Mouse (Mus musculus) naive thymus-derived CD4-positive, alpha-beta T cell, adult 2 months (primary cell): ENCODE data around the gene Cdr2l.

Experiments used
- DNase-seq: peaks from one replicate; pipeline ENCODE4 v3.0.0-alpha.2; 2011; ENCODE audit warnings: low read depth

The Cdr2l gene

DNA sequence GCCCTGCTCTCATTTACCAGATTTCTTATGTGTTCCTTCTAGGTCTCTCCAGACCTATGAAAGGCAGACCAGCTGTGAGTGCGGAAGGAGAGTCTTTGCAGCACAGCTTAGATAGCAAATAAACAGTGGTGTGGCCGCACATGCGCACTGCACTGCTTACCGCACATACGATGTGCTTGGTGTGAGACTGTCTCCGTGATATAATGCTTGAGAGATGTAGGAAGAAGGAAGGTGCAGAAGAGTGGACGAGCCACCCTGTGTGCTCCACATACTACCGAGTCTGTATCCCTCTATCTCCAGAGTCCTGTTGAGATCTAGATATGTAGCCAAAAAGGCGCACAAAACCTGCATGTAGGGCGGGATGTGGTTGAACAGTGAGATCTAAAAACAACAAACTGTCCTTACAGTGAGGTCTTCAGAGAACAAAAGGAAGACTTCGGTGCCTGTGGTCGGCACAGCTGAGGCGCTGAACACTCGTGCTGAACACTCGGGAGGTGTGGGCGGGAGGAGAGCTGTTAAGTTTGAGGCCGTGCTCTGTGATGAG lies 25.2 kb downstream of the Cdr2l start:
- DNase-seq = peak; percentile 92

DNA sequence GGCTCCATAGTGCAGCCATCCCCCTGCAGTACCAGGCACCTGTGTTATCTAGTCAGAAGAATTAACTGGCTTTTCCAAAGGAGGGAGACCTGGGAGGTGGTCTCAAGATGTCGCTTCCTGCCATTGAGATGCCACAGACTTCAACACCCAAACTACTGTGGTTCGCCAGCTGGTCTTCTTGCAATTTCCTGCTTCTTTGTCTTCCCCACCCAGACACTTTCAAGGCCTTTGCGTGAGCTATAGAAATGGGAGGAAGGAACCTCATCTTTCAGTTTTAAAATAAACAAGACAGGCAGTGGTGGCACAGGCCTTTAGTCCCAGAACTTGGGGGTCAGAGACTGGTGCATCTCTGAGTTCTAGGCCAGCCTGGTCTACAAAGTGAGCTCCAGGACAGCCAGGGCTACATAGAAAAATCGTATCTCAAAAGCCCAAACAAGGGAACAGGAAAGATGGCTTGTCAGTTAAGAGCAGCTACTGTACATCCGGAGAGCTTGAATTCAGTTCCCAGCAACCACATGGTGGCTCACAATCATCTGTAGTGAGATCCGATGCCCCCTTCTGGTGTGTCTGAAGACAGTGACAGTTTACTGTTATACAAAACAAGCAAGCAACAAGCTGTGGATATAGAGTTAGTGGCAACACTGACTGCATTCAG lies 26.7 kb downstream of the Cdr2l start:
- DNase-seq = peak; percentile 75

DNA sequence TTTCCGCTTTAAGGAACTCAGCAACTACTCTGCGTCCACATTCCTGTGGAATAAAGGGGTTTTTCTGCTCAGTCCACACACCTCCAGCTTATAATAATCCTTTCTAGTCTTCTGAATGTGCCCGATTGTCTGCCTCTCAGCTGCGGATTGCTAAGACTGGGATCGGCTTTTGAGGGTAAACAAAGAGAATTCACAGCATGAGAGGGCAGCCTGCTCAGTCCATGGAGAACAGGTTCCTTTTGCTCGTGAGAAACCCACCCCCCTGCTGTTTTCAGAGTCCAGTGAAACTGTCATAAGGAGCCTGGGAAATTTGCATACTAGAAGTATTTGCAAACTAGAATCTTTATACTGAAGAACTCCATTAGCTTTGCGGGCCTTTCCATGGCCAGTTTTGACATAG lies 27.8 kb downstream of the Cdr2l start:
- no peak for DNase-seq

DNA sequence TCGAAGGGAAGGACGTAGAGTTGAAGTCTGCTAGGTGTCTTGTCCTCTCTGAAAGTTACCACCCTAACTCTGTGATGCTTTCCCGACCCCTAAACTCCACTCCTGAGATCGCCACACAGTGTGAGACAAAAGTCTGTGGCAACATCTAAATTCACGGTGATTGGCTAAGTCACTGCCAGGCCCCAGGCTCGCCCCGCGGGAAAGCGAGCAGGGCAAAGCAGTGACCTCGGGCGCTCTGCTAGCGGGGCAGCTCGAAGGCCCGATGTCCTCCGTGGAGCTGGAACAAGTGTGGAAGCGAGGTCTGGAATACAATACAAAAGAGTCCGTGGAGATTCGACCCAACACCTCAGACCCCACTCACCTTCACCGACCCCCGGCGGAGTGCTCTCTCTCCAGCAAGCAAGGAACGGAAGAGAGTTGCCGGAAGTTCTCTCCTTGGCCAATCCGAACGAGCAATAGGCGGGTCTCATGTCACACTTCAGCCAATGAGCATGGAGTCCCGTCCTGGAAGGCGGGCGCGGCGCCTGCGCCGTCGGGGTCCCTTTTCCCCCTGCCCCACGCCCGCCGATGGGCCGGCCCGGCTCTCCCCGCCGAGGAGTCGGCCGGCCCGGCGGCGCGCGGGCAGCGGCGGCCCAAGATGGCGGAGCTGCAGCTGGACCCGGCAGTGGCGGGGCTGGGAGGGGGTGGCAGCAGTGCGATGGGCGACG lies 38.0 kb downstream of the Cdr2l start, which contains the start of the genes Atp5h and Kctd2:
TSS of gene Atp5h (minus strand) at position 432 of the 707 bp plus-strand sequence.
TSS of gene Kctd2 (plus strand) at position 598 of the 707 bp plus-strand sequence.
- DNase-seq = peak; percentile 96

DNA sequence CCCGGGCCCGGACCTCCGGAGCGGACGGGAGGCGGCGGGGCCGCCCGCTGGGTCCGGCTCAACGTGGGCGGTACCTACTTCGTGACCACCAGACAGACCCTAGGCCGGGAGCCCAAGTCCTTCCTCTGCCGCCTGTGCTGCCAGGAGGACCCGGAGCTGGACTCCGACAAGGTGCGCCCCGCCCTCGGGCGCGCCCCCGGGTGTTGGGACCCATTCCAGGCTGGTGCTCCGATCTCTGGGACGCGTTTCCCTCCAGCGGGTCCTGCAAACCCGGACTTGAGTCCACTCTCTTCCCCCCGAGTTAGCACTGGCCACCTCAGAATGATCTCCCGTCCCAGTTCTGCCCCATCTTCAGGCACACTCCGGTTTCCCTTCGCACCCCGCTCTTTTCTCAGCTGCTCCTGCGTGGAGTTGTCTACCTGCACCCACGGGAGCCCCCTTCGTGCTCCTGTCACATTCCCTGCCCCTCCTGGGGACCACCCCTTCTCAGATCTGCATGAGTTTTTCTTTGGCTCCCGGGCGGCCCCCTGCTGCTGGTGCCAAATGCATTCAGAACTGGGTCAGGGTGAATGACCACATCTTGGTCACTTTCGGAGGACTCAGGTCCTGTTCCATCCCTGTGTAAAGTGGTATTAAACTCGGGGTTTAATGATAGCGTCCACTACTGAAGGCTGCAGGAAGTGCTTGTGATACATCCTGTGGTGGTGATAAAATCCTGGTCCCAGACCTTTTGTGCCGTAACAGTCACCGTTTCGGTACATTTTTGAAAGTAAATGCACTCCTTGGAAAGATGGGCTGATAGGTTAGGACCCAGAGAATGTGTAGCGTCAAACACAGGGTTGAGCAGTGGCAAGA lies 38.8 kb downstream of the Cdr2l start:
- peak; percentile 54 for DNase-seq

DNA sequence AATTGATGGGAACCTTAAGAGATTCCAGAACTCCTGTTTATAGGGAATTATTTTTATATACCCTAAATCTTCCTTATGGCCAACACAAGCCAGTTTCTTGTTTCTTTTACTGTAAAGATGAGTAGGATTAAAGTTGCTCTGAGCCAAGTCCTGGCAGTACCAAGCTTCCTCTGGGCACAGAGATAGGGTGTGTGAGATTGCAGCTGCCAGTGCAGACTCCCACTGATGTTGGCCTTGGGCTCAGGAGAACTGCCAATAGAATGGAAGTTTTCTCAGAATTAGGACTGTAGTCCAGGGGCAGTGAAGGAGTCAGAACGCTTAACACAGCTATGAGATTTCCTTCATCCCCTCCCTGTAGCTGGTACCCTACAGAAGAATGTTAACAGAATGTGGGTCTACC lies 39.6 kb downstream of the Cdr2l start:
- DNase-seq = no peak

DNA sequence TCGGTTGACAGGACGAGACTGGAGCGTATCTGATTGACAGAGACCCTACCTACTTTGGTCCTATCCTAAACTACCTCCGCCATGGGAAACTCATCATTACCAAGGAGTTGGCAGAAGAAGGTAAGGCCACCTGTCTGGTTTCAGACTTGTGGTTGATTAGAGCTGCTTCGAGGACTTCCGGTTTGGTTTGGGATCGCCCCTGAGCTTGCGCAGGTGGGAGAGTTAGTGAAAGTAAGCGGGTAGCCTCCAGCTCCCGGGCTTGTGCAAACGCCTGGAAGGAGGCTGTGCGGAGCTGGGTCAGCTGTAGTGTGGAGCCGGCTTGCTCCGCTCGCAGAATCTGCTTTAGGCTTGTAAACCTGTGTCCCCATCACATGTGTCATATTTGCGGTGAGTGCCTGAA lies 40.3 kb downstream of the Cdr2l start:
- DNase-seq = no peak

DNA sequence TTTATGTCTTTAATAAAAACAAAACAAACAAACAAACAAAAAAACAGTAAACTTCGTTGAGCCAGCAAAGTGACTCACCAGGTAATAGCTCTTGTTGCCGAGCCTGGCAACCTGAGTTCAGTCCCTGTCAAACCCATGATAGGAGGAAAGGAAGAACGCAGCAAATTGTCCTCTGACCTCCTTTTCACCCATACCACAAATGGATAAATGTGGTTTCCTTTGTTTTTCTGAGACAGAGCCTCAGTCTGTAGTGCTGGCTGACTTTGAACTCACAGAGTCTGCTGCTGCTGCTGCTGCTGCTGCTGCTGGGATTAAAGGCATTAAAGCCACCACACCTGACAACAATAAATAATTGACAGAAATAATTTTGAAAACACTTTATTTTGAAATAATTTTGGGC lies 41.4 kb downstream of the Cdr2l start:
- DNase-seq = peak; percentile 72

DNA sequence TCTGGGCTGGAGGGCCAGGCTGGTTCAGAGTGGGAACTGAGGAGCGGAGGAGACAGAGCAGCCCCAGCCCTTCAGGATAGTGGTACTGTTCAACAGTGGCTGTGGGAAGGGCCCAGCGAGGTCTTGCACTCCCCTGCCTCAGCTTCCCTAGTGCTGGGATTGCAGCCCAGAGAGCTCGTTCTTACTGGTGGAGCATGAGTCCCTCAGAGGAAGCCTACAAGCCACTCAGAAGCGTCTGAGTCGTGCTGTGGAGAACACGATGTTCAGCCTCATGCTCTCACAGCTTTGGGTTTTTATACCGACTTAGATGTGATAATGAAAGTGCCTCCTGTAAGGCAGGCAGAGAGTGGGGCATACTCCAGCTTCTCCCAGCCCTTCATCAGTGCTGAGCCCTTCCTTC lies 43.0 kb downstream of the Cdr2l start:
- DNase-seq = no peak

DNA sequence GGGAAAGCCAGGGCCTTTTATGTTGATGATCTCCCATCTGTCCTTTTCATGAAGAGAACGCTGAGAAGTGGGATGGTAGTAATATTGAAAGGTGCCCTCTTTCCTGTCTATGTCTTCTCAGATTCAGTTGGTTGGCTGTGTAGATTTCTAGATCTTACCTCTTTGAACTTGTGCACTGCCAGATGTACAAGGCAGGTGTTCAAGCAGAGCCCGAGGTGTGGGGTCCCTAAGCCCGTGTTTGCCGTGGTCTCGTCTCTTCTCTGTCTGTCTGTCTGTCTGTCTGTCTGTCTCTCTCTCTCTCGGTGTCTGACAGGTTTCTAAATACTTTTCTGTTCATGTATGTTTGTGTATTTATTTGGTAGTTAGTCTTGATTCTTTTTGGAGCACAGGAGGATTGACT lies 44.0 kb downstream of the Cdr2l start:
- DNase-seq = no peak

DNA sequence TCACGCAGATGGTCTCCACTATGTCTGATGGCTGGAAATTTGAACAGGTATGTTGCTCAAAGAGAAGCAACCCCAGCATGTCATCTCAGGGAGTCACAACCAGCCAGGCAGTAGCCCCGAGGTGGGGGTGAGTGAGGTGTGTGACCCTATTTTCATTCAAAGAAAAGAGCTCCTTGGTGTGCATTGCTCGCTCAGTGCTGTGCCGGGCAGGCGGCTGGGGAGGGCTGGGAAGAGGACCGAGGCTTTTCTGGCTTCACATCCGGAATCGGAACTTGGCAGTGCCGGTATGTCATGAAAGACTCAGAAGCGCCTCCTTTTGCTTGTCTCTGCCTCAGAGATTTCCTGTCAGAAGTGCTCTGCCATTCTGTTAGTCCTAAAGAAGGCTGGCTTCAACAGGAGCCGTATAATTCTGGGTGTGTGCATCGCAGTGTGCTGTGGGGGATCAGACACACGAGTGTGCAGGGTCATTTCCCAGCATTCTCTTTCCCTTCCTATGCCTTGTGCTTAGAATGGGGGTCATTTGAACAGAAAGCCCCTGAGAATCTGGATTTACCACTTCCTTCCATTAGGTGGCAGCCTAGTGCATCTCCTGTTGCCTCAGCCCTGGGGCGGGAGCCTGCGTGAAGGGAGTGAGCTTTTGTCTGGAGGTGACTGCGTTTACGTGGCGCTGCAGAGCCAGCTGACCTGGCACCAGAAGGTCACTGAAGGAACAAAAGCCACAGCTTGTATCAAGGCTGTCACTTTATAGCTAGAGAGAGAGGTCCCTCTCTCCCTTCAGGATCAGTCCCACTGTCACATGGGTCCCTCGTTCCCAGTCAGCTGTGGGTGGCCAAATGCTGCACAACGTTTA lies 46.0 kb downstream of the Cdr2l start:
- DNase-seq = peak; percentile 91

DNA sequence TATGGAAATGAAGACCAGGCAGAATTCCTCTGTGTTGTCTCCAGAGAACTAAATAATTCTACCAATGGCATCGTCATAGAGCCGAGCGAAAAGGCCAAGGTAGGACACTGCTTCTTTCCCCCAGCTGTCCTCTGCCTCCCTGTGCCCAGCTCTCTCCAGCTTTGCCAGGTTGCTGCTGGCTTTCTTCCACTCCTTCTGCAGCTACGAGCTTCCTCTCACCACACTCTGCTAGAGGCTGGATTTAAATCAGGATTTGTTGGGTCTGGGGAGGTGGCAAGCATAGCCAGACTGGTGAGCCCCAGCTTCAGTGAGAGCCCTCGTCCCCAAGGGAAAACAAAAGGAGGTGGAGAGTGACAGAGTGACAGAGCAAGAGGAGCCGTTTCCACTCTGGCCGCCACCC lies 47.6 kb downstream of the Cdr2l start:
- no peak for DNase-seq

DNA sequence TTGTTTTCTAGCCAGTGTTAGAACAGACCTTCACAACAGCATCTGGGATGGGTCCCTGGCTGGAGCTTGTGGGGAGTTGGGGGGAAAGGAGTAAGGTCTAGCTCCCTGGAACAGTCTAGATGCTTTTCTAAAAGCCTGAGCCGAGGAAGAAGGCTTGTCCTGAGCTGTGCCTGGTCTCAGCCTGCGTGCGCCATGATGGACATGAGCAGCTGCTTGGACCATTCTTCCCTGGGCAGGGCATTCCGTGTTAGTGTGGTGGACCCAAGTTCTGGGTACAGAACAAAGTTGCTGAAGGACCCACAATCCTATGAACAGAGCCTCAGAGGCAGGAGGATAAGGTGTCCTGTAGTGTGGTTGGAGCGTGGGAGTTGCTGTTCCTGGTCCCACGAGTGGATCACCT lies 48.8 kb downstream of the Cdr2l start:
- no peak for DNase-seq

DNA sequence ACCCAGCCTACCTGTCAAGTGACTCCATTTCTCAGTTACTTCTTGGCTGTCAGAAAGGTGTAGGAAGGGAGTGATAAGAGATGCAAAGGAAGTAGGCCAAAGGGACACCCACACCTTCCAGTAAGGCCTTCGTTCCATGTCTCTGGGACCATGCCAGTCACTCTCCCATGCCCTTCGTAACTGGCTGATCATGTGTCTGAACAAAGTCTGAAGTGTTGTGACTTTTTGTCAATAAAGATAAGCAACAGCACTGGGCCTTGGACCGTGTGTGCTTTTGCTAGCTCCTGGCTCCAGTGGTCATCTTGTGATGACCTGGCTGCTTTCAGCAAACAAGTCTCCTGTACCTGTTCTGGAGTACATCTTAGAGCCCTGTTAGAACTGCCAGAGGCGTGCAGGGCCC lies 51.1 kb downstream of the Cdr2l start:
- no peak for DNase-seq

DNA sequence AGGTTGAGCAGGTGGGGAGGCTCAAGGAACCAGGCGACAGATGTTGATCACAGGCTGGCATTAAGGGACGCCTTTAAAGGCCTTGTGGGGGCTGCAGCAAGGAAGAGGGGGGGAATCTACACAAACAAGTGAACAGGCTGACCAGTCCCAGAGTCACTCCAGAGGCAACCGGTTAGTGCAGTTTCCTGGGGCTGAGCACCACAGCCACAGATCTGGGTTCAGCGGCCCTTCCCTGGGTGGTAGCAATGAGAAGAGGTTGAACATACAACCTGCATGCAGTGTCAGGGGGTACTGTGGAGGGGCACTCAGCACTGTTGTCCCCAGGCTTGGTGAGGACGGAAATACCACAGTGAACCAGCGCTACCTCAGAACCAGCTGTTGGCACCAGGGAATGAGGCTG lies 51.6 kb downstream of the Cdr2l start:
- DNase-seq = no peak

DNA sequence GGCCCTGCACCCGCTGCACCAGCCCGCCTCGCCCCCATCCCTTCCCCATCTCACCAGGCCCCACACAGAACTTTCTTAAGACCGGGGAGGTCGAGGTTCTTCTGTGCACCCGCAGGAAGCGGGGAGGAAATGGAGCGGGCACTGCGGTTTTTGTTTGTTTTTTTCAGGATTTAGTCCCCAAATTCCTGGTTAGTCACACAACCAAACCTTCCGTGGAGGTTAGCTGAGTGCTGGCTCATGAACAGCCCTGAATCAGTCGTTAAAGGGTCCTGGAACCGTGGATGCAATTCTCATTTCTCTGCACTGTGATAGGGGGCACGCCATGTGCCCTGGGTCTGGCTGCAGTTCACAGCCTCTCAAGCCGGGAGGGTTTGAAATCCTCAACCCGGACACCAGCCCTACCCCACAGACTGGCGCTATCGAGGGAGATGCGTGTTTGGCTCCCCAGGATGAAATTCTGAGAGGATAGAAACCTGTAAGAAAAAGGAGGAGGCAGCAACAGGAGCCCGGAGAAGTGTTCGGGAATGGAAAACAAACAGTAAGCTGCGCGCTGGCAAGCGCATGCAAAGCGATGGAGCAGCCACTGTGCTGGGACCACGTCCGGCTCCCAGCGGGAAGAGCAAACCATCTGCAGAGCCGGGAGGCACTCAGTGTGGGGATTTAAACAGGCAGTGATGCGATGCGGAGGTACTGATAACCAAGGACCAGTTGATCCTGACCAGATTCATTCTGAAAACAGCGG lies 54.1 kb downstream of the Cdr2l start:
- DNase-seq = no peak

DNA sequence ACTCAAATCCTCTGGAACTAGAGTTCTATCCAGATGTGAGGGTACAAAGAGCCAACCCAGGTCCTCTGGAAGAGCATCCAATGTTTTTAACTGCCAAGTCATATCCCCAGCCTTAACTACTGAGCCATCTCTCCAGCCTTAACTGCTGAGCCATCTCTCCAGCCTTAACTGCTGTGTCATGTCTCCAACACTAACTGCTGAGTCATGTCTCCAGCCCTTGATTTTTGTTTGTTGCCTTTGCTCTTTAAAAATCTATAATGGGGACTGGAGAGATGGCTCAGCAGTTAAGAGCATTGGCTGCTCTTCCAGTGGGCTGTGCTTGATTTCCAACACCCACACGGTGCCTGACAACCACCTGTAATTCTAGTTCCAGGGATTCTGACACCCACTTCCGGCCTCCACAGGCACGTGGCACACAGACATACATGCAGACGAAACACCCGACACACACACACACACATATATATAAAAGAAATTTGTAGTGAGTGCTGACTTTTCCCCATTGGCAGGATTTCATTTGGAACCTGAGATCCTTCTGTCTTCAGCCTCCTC lies 55.9 kb downstream of the Cdr2l start:
- DNase-seq = no peak

DNA sequence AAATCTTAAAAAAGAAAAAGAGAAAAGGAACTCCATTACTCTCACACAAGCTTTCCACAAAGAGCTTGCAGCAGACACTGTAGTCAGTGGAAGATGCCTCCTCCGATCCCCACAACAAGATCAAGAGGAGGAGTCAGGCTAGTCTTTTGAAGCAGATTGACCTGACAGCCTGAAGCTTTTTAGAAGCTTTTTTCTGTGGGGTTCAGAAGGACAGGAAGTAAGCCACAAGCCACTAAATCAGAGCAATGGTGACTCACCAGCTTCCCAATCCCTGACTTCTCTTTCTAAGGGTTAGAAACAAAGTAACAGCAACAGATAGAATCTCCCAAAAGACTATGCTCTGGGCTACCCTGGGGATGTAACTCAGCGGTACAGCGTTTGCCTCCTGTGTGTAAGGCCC lies 57.6 kb downstream of the Cdr2l start:
- DNase-seq = no peak

DNA sequence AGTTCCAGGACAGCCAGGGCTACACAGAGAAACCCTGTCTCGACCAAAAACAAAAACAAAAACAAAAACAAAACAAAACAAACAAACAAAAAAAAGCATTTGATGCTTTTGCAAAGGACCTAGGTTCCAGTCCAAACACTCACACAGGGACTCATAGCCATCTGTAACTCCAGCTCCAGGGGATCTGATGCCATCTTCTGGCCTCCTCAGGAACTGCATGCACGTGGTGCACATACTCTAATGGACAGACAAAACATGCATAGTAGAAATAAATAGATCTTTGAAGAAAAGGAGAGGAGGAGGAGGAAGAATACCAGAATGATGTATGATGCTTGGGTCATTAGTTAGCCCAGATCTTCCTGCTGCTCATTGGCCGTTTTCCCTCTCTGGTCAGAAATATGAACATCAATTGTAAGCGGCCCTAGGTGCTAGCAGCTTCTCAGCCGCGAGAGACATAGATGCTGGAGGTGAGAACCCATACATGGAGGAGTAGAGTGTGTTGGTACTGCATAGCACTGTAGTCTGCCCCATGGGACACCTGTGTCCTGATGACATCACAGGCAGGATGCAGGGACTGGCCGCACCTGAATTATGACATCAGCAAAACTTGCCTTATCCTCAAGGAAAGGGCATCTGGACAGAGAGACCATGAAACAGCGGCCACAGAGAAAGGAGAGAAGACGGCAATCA lies 58.3 kb downstream of the Cdr2l start, which contains the start of gene Trim80:
TSS of gene Trim80 (plus strand) at position 640 of the 690 bp plus-strand sequence.
- no peak for DNase-seq

DNA sequence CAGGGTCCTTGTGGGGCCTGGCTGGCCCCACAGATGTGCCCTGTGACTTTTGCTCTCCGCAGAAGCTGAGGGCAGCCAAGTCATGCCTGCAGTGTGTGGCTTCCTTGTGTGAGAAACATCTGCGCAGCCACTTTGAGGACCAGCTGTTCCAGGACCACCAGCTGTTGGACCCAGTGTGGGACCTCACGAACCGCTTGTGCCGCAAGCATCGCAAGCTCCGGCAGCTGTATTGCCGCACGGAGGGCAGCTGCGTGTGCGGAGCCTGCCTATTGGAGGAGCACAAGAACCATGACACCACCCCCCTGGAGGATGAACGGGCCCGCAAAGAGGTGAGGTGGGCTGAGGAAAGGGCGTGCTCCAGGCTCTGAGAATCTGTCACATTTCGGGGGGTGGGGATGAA lies 59.7 kb downstream of the Cdr2l start:
- no peak for DNase-seq
